Mouse (Mus musculus): ENCODE data around the gene Rabl2. TPM values are rescaled to one million over a fixed set of nuclear protein-coding genes. Genes with fewer than 3 reads are reported as not detected.
A peak's percentile ranks its signal among the peaks of the same experiment; 100 is the strongest.

The Rabl2 gene
- total and polyA plus RNA-seq, 2 experiments from 2014 or later: 48.2 to 70.1 TPM

- ATAC-seq (ENCODE audit: low FRiP score): no peak
- no peak overlapping the region for H3K4me2 ChIP-seq (ENCODE audit: low read depth, low read length, poor library complexity, severe bottlenecking)
- WGBS: 89% methylated on average over 7 of the region's 7 CpGs
- no peak overlapping the region for H3K27ac ChIP-seq (ENCODE audit: low read depth, low read length)
- no peak overlapping the region for H3K4me3 ChIP-seq (ENCODE audit: low read depth, low read length)
- H3K27me3 ChIP-seq (ENCODE audit: insufficient read depth, low read length): no peaks in the 10 kb centered on the region
- no peak for DNase-seq (ENCODE audit: low spot score)
- H3K4me1 ChIP-seq (ENCODE audit: insufficient read depth, low read length): no peaks in the 10 kb centered on the region
- TF ChIP-seq CTCF (IDR thresholded peaks at IDR 0.05): no peak
- no peaks in the 10 kb centered on the region for H3K9me3 ChIP-seq (ENCODE audit: low read length)
- H3K36me3 ChIP-seq (ENCODE audit: insufficient read depth, low read length): peaks cover 24% of the 10 kb centered on the region; the same call in 1 of the 2 replicates
- no peak overlapping the region for H3K9ac ChIP-seq (replicated peaks; ENCODE audit: low read length, poor library complexity, severe bottlenecking)
These were observed 9.2 kb downstream of the Rabl2 start for GRCm38 (mm10) chr15:89582494-89582893.

- WGBS: 71% methylated on average over 8 of the region's 8 CpGs
- TF ChIP-seq CTCF (IDR thresholded peaks at IDR 0.05): no peak
These were observed 19.6 kb downstream of the Rabl2 start for GRCm38 (mm10) chr15:89572147-89572546.

GRCm38 (mm10) chr15:89568114-89568513 lies 23.6 kb downstream of the Rabl2 start, which contains the start of gene Acr:
Gene Acr (plus strand): TSS chr15:89568326.
- no peaks in the 10 kb centered on the region for H3K4me1 ChIP-seq (ENCODE audit: insufficient read depth, low read length)
- TF ChIP-seq CTCF (IDR thresholded peaks at IDR 0.05): no peak
- H3K4me3 ChIP-seq (ENCODE audit: low read depth, low read length): no peak within 1 kb of the TSS
- no peak within 1 kb of the TSS for H3K9ac ChIP-seq (replicated peaks; ENCODE audit: low read length, poor library complexity, severe bottlenecking)
- H3K27ac ChIP-seq (ENCODE audit: low read depth, low read length): no peak within 1 kb of the TSS
- 88% methylated on average over 6 of the region's 6 CpGs for WGBS
- H3K27me3 ChIP-seq (ENCODE audit: insufficient read depth, low read length): no peaks in the 10 kb centered on the region
- no peak within 1 kb of the TSS for H3K4me2 ChIP-seq (ENCODE audit: low read depth, low read length, poor library complexity, severe bottlenecking)
- H3K9me3 ChIP-seq (ENCODE audit: low read length): no peaks in the 10 kb centered on the region
- no peaks in the 10 kb centered on the region for H3K36me3 ChIP-seq (ENCODE audit: insufficient read depth, low read length)
- DNase-seq (ENCODE audit: low spot score) (no peak), ATAC-seq (ENCODE audit: low FRiP score) (no peak)

More at GRCm38 (mm10) chr15:89572147-89572546, 19.6 kb downstream of the Rabl2 start:
- Histone ChIP-seq H3K27ac (ENCODE audit: low read depth, low read length) (no peak overlapping the region), H3K4me3 (ENCODE audit: low read depth, low read length) (no peak overlapping the region), H3K36me3 (ENCODE audit: insufficient read depth, low read length) (peaks cover 6% of the 10 kb centered on the region; the same call in 1 of the 2 replicates), H3K4me2 (ENCODE audit: low read depth, low read length, poor library complexity, severe bottlenecking) (no peak overlapping the region), H3K27me3 (ENCODE audit: insufficient read depth, low read length) (no peaks in the 10 kb centered on the region), H3K9ac (replicated peaks; ENCODE audit: low read length, poor library complexity, severe bottlenecking) (no peak overlapping the region), H3K9me3 (ENCODE audit: low read length) (no peaks in the 10 kb centered on the region), H3K4me1 (ENCODE audit: insufficient read depth, low read length) (no peaks in the 10 kb centered on the region)
- ATAC-seq (ENCODE audit: low FRiP score) (no peak), DNase-seq (ENCODE audit: low spot score) (no peak)

GRCm38 (mm10) chr15:89559202-89559731 lies 32.5 kb downstream of the Rabl2 start:
- no peak overlapping the region for H3K27ac ChIP-seq (ENCODE audit: low read depth, low read length)
- ATAC-seq (ENCODE audit: low FRiP score): no peak

GRCm38 (mm10) chr15:89557996-89558390 lies 33.7 kb downstream of the Rabl2 start:
- Histone ChIP-seq H3K9me3 (ENCODE audit: low read length) (no peaks in the 10 kb centered on the region), H3K4me1 (ENCODE audit: insufficient read depth, low read length) (no peaks in the 10 kb centered on the region), H3K27ac (ENCODE audit: low read depth, low read length) (no peak overlapping the region), H3K27me3 (ENCODE audit: insufficient read depth, low read length) (no peaks in the 10 kb centered on the region), H3K9ac (replicated peaks; ENCODE audit: low read length, poor library complexity, severe bottlenecking) (0 out of 2 replicates have a peak overlapping the region, but pooled peaks have one; percentile 24), H3K36me3 (ENCODE audit: insufficient read depth, low read length) (peaks cover 15% of the 10 kb centered on the region), H3K4me3 (ENCODE audit: low read depth, low read length) (no peak overlapping the region), H3K4me2 (ENCODE audit: low read depth, low read length, poor library complexity, severe bottlenecking) (peak overlapping the region; percentile 4; the same call in 1 of the 2 replicates)
- whole genome bisulfite sequencing: 24% methylated on average over 30 of the region's 34 CpGs
- no peak for TF ChIP-seq CTCF (IDR thresholded peaks at IDR 0.05)
- ATAC-seq (ENCODE audit: low FRiP score) (0 out of 2 replicates have a peak, but pooled peaks have one; percentile 22), DNase-seq (ENCODE audit: low spot score) (no peak)

More at GRCm38 (mm10) chr15:89559202-89559731, 32.5 kb downstream of the Rabl2 start:
- no peak for DNase-seq (ENCODE audit: low spot score)
- Histone ChIP-seq H3K36me3 (ENCODE audit: insufficient read depth, low read length) (peaks cover 15% of the 10 kb centered on the region), H3K4me1 (ENCODE audit: insufficient read depth, low read length) (no peaks in the 10 kb centered on the region), H3K9ac (replicated peaks; ENCODE audit: low read length, poor library complexity, severe bottlenecking) (no peak overlapping the region), H3K4me3 (ENCODE audit: low read depth, low read length) (no peak overlapping the region), H3K4me2 (ENCODE audit: low read depth, low read length, poor library complexity, severe bottlenecking) (no peak overlapping the region), H3K9me3 (ENCODE audit: low read length) (no peaks in the 10 kb centered on the region), H3K27me3 (ENCODE audit: insufficient read depth, low read length) (no peaks in the 10 kb centered on the region)
- 45% methylated on average over 10 of the region's 10 CpGs for WGBS
- no peak for TF ChIP-seq CTCF (IDR thresholded peaks at IDR 0.05)

GRCm38 (mm10) chr15:89557179-89557995 lies 34.3 kb downstream of the Rabl2 start:
- 0 out of 2 replicates have a peak overlapping the region, but pooled peaks have one; percentile 24 for H3K9ac ChIP-seq (replicated peaks; ENCODE audit: low read length, poor library complexity, severe bottlenecking)
- H3K27me3 ChIP-seq (ENCODE audit: insufficient read depth, low read length): no peaks in the 10 kb centered on the region
- ATAC-seq (ENCODE audit: low FRiP score): no peak
- peaks cover 15% of the 10 kb centered on the region for H3K36me3 ChIP-seq (ENCODE audit: insufficient read depth, low read length)
- no peak for DNase-seq (ENCODE audit: low spot score)
- TF ChIP-seq CTCF (IDR thresholded peaks at IDR 0.05): no peak
- WGBS: 25% methylated on average over 37 of the region's 40 CpGs
- H3K4me2 ChIP-seq (ENCODE audit: low read depth, low read length, poor library complexity, severe bottlenecking): peak overlapping the region; percentile 4; the same call in 1 of the 2 replicates
- no peak overlapping the region for H3K27ac ChIP-seq (ENCODE audit: low read depth, low read length)
- no peaks in the 10 kb centered on the region for H3K4me1 ChIP-seq (ENCODE audit: insufficient read depth, low read length)
- H3K9me3 ChIP-seq (ENCODE audit: low read length): no peaks in the 10 kb centered on the region
- no peak overlapping the region for H3K4me3 ChIP-seq (ENCODE audit: low read depth, low read length)

Data from midbrain, postnatal 0 days (tissue).